Mouse (Mus musculus) liver, embryonic 12.5 days (tissue): ENCODE data around the gene Camta1. TPM values are rescaled to one million over a fixed set of nuclear protein-coding genes. Genes with fewer than 3 reads are reported as not detected.

Source experiments
- ATAC-seq: fragments of 200-750 bp; cut with Nextera tagmentation; 2 replicates; pipeline ENCODE4 v1.8.0; 2017; ENCODE audit warnings: moderate number of reproducible peaks, mild to moderate bottlenecking, moderate library complexity
- H3K27ac ChIP-seq: fragments of 300-500 bp; sonication (generic); 2 replicates; pipeline ENCODE4 v1.5.1; 2016; ENCODE audit warnings: mild to moderate bottlenecking
- H3K27me3 ChIP-seq: fragments of 300-500 bp; sonication (generic); replicated peaks from 2 replicates; pipeline ENCODE4 v1.6.1; 2016; ENCODE audit warnings: mild to moderate bottlenecking, moderate library complexity
- H3K36me3 ChIP-seq: fragments of 300-500 bp; sonication (generic); 2 replicates; pipeline ENCODE4 v1.6.1; 2016; ENCODE audit warnings: mild to moderate bottlenecking, moderate library complexity
- H3K4me1 ChIP-seq: fragments of 300-500 bp; sonication (generic); 2 replicates; pipeline ENCODE4 v1.6.1; 2016
- H3K4me2 ChIP-seq: fragments of 300-500 bp; sonication (generic); 2 replicates; pipeline ENCODE4 v1.6.1; 2016; ENCODE audit warnings: mild to moderate bottlenecking, moderate library complexity
- H3K4me3 ChIP-seq: fragments of 300-500 bp; sonication (generic); 2 replicates; pipeline ENCODE4 v1.5.1; 2016; ENCODE audit warnings: mild to moderate bottlenecking, moderate library complexity
- H3K9ac ChIP-seq: fragments of 300-500 bp; sonication (generic); 2 replicates; pipeline ENCODE4 v1.6.1; 2016; ENCODE audit warnings: mild to moderate bottlenecking, moderate library complexity
- H3K9me3 ChIP-seq: fragments of 300-500 bp; sonication (generic); replicated peaks from 2 replicates; pipeline ENCODE4 v1.6.1; 2016; ENCODE audit warnings: mild to moderate bottlenecking, moderate library complexity
- WGBS: fragments of 180-500 bp; shearing (Covaris S2); methylation state at CpG from one replicate; pipeline ENCODE4 v1.1.7; 2016; ENCODE audit not compliant: insufficient replicate concordance; 5-methylcytosine and 5-hydroxymethylcytosine counted together
- polyA plus RNA-seq: library from polyadenylated mRNA; unstranded; fragments of >200 nt; fragmentation: Nextera tagmentation; extraction: Ambion mirVana; gene quantifications from 2 replicates; pipeline ENCODE4 v1.2.1, GENCODE M21; 2016

Gene Camta1
- polyA plus RNA-seq, 1 experiment from 2014 or later: 49.6 TPM

GRCm38 (mm10) chr4:151315726-151316125 lies 546.0 kb downstream of the Camta1 start:
- Histone ChIP-seq H3K27me3 (no peaks in the 10 kb centered on the region), H3K27ac (no peak overlapping the region), H3K9me3 (no peaks in the 10 kb centered on the region), H3K4me2 (no peak overlapping the region), H3K36me3 (no peaks in the 10 kb centered on the region), H3K4me3 (no peak overlapping the region), H3K9ac (no peak overlapping the region), H3K4me1 (no peaks in the 10 kb centered on the region)
- ATAC-seq: no peak
- WGBS: 69% methylated on average over 10 of the region's 10 CpGs

- no peaks in the 10 kb centered on the region for H3K36me3 ChIP-seq
- no peak overlapping the region for H3K27ac ChIP-seq
- no peak overlapping the region for H3K4me3 ChIP-seq
- no peaks in the 10 kb centered on the region for H3K4me1 ChIP-seq
- no peaks in the 10 kb centered on the region for H3K27me3 ChIP-seq
- H3K9me3 ChIP-seq: no peaks in the 10 kb centered on the region
- no peak overlapping the region for H3K4me2 ChIP-seq
- no peak for ATAC-seq
- H3K9ac ChIP-seq: no peak overlapping the region
- 67% methylated on average over 8 of the region's 8 CpGs for WGBS
Observed at GRCm38 (mm10) chr4:151310773-151311172, 550.9 kb downstream of the Camta1 start.

- Histone ChIP-seq H3K27ac (no peak overlapping the region), H3K9ac (no peak overlapping the region), H3K4me2 (no peak overlapping the region), H3K4me1 (no peaks in the 10 kb centered on the region), H3K36me3 (no peaks in the 10 kb centered on the region), H3K9me3 (no peaks in the 10 kb centered on the region), H3K4me3 (no peak overlapping the region), H3K27me3 (no peaks in the 10 kb centered on the region)
- 52% methylated on average over 12 of the region's 12 CpGs for WGBS
- ATAC-seq: no peak
Observed at GRCm38 (mm10) chr4:151310056-151310685, 551.5 kb downstream of the Camta1 start.

GRCm38 (mm10) chr4:151306890-151307289 lies 554.8 kb downstream of the Camta1 start:
- Histone ChIP-seq H3K9ac (no peak overlapping the region), H3K4me1 (no peaks in the 10 kb centered on the region), H3K27me3 (no peaks in the 10 kb centered on the region), H3K4me3 (no peak overlapping the region), H3K27ac (no peak overlapping the region), H3K9me3 (no peaks in the 10 kb centered on the region), H3K36me3 (no peaks in the 10 kb centered on the region), H3K4me2 (no peak overlapping the region)
- WGBS: 76% methylated on average over 11 of the region's 11 CpGs
- ATAC-seq: no peak

- no peak for ATAC-seq
- WGBS: 52% methylated on average over 11 of the region's 11 CpGs
- Histone ChIP-seq H3K4me3 (no peak overlapping the region), H3K4me1 (no peaks in the 10 kb centered on the region), H3K4me2 (no peak overlapping the region), H3K27me3 (0 out of 2 replicates have a peak, but pooled peaks cover 2% of the 10 kb centered on the region), H3K9ac (no peak overlapping the region), H3K27ac (no peak overlapping the region), H3K36me3 (no peaks in the 10 kb centered on the region), H3K9me3 (no peaks in the 10 kb centered on the region)
Observed at GRCm38 (mm10) chr4:151306311-151306765, 555.3 kb downstream of the Camta1 start.

GRCm38 (mm10) chr4:151305761-151306160 lies 555.9 kb downstream of the Camta1 start:
- WGBS: 61% methylated on average over 6 of the region's 6 CpGs
- no peaks in the 10 kb centered on the region for H3K36me3 ChIP-seq
- ATAC-seq: no peak
- no peak overlapping the region for H3K4me2 ChIP-seq
- H3K4me3 ChIP-seq: no peak overlapping the region
- no peak overlapping the region for H3K27ac ChIP-seq
- H3K4me1 ChIP-seq: no peaks in the 10 kb centered on the region
- H3K27me3 ChIP-seq: peaks cover 8% of the 10 kb centered on the region
- H3K9me3 ChIP-seq: no peaks in the 10 kb centered on the region
- no peak overlapping the region for H3K9ac ChIP-seq

- Histone ChIP-seq H3K9me3 (no peaks in the 10 kb centered on the region), H3K4me2 (no peak overlapping the region), H3K27ac (no peak overlapping the region), H3K36me3 (no peaks in the 10 kb centered on the region), H3K4me1 (no peaks in the 10 kb centered on the region), H3K27me3 (peaks cover 12% of the 10 kb centered on the region), H3K4me3 (no peak overlapping the region), H3K9ac (no peak overlapping the region)
- ATAC-seq: no peak
- WGBS: 64% methylated on average over 3 of the region's 3 CpGs
Observed at GRCm38 (mm10) chr4:151303931-151304330, 557.7 kb downstream of the Camta1 start.

- H3K27ac ChIP-seq: no peak overlapping the region
- H3K9me3 ChIP-seq: no peaks in the 10 kb centered on the region
- H3K36me3 ChIP-seq: no peaks in the 10 kb centered on the region
- H3K9ac ChIP-seq: no peak overlapping the region
- H3K4me1 ChIP-seq: no peaks in the 10 kb centered on the region
- peaks cover 12% of the 10 kb centered on the region for H3K27me3 ChIP-seq
- no peak for ATAC-seq
- H3K4me3 ChIP-seq: no peak overlapping the region
- no peak overlapping the region for H3K4me2 ChIP-seq
- WGBS: 61% methylated on average over 5 of the region's 5 CpGs
Observed at GRCm38 (mm10) chr4:151303436-151303835, 558.2 kb downstream of the Camta1 start.

- no peak overlapping the region for H3K27ac ChIP-seq
- H3K9ac ChIP-seq: no peak overlapping the region
- peaks cover 12% of the 10 kb centered on the region for H3K27me3 ChIP-seq
- no peaks in the 10 kb centered on the region for H3K36me3 ChIP-seq
- 0 out of 2 replicates have a peak, but pooled peaks have one; percentile 20 for ATAC-seq
- H3K4me2 ChIP-seq: no peak overlapping the region
- 44% methylated on average over 11 of the region's 11 CpGs for WGBS
- no peaks in the 10 kb centered on the region for H3K9me3 ChIP-seq
- H3K4me1 ChIP-seq: no peaks in the 10 kb centered on the region
- no peak overlapping the region for H3K4me3 ChIP-seq
Observed at GRCm38 (mm10) chr4:151302195-151303126, 559.2 kb downstream of the Camta1 start.

GRCm38 (mm10) chr4:151301337-151301736 lies 560.3 kb downstream of the Camta1 start:
- WGBS: 49% methylated on average over 9 of the region's 9 CpGs
- no peak overlapping the region for H3K4me3 ChIP-seq
- H3K4me2 ChIP-seq: no peak overlapping the region
- H3K27me3 ChIP-seq: peaks cover 12% of the 10 kb centered on the region
- H3K36me3 ChIP-seq: no peaks in the 10 kb centered on the region
- ATAC-seq: no peak
- H3K9ac ChIP-seq: no peak overlapping the region
- no peaks in the 10 kb centered on the region for H3K4me1 ChIP-seq
- no peaks in the 10 kb centered on the region for H3K9me3 ChIP-seq
- H3K27ac ChIP-seq: no peak overlapping the region

GRCm38 (mm10) chr4:151300706-151301105 lies 561.0 kb downstream of the Camta1 start:
- H3K4me2 ChIP-seq: no peak overlapping the region
- no peak overlapping the region for H3K27ac ChIP-seq
- no peak overlapping the region for H3K4me3 ChIP-seq
- H3K9me3 ChIP-seq: no peaks in the 10 kb centered on the region
- H3K9ac ChIP-seq: no peak overlapping the region
- 21% methylated on average over 15 of the region's 15 CpGs for WGBS
- ATAC-seq: no peak
- peaks cover 12% of the 10 kb centered on the region for H3K27me3 ChIP-seq
- H3K36me3 ChIP-seq: no peaks in the 10 kb centered on the region
- H3K4me1 ChIP-seq: no peaks in the 10 kb centered on the region

GRCm38 (mm10) chr4:151295515-151296203 lies 566.0 kb downstream of the Camta1 start:
- H3K27me3 ChIP-seq: peaks cover 3% of the 10 kb centered on the region
- H3K27ac ChIP-seq: no peak overlapping the region
- no peak overlapping the region for H3K4me2 ChIP-seq
- no peaks in the 10 kb centered on the region for H3K36me3 ChIP-seq
- H3K4me3 ChIP-seq: no peak overlapping the region
- no peaks in the 10 kb centered on the region for H3K4me1 ChIP-seq
- WGBS: 68% methylated on average over 13 of the region's 13 CpGs
- no peak for ATAC-seq
- no peak overlapping the region for H3K9ac ChIP-seq
- no peaks in the 10 kb centered on the region for H3K9me3 ChIP-seq
